Comparison of ENCODE assay signal across 8 mouse cellular contexts in genomic region chr1:173349946-173350345, GRCm38 (mm10). TPM values are rescaled to one million over a fixed set of nuclear protein-coding genes. Genes with fewer than 3 reads are reported as not detected.
A peak's percentile ranks its signal among the peaks of the same experiment; 100 is the strongest.
DNase-seq lines count a peak whose midpoint lies in the region; TF ChIP-seq lines count a peak whose summit lies in the region.

No protein-coding gene starts in this region.

- no peaks in the 10 kb centered on the region for H3K27me3 ChIP-seq in kidney, adult 2 months (replicated peaks; ENCODE audit: control insufficient read depth, insufficient read depth, low read length)

- DNase-seq in layer of hippocampus, postnatal 10 days (ENCODE audit: low spot score in 2 of 2): peak; percentile 64 to 70
- DNase-seq in layer of hippocampus, postnatal 25 days (ENCODE audit: extremely low spot score in 1 of 2, low spot score in 1 of 2): no peak
- DNase-seq in c-Kit-positive CD71-positive TER-119-negative erythroid progenitor cells, embryonic 14.5 days (ENCODE audit: low read depth): peak; percentile 67
- DNase-seq in heart, adult 8-10 months (ENCODE audit: low spot score): peak; percentile 39
- peak; percentile 7 for DNase-seq in kidney, adult 2 months
- DNase-seq in lung, postnatal 14 days: peak; percentile 40
- DNase-seq in retina, postnatal 1 day: peak; percentile 87
- DNase-seq in left cerebral cortex, adult 2 months (ENCODE audit: extremely low spot score in 1 of 2, low spot score in 2 of 2): no peak

- no peak for TF ChIP-seq POLR2A in kidney, adult 2 months (IDR thresholded peaks at IDR 0.05; ENCODE audit: low read depth, low read length)

- H3K4me1 ChIP-seq in kidney, adult 2 months (ENCODE audit: control insufficient read depth, insufficient read depth, low read length): no peaks in the 10 kb centered on the region

- H3K4me3 ChIP-seq in kidney, adult 2 months (ENCODE audit: insufficient read depth, low read depth, low read length): no peak overlapping the region
- H3K4me3 ChIP-seq in left cerebral cortex, adult 2 months: no peak overlapping the region

- 2% methylated on average over 6 of the region's 6 CpGs for WGBS in kidney, adult 2 months

- H3K27ac ChIP-seq in kidney, adult 2 months (ENCODE audit: insufficient read depth, low read depth, low read length): no peak overlapping the region
- H3K27ac ChIP-seq in left cerebral cortex, adult 2 months: no peak overlapping the region

- TF ChIP-seq CTCF in kidney, adult 2 months (conservative IDR thresholded peaks at IDR 0.05; ENCODE audit: insufficient read depth, insufficient read length, low read depth, low read length): no peak
- no peak for TF ChIP-seq CTCF in left cerebral cortex, adult 2 months (IDR thresholded peaks at IDR 0.05)

- intact Hi-C loops in left cerebral cortex, adult 2 months (cut with DNase I): no loop called here

- no peaks in the 10 kb centered on the region for H3K36me3 ChIP-seq in kidney, adult 2 months (ENCODE audit: control insufficient read depth, insufficient read depth, low read length)

RNA-seq across cellular contexts. Expression of gene Aim2, which starts 0.7 kb away (rescaled TPM):
- 1 to 10 TPM; 3.5 to 5.4 TPM for total RNA-seq in layer of hippocampus, postnatal 10 days (2021)
- 1 to 10 TPM; 3.2 to 4.6 TPM for total RNA-seq in layer of hippocampus, postnatal 25 days (2021)
- total RNA-seq in heart, adult 8-10 months (2022): 1 to 10 TPM in 3 of 4 experiments, under 1 TPM in 1; 0.65 to 3.1 (median 1.4) TPM
- polyA plus RNA-seq in kidney, adult 2 months (2012; rRNA removed): 0.68 and 1.8 TPM in 2 replicates
- total RNA-seq in left cerebral cortex, adult 2 months (2021): 1 to 10 TPM; 2.5 to 4.1 TPM

RNA-seq across cellular contexts. Expression of gene Ackr1, which starts 16.4 kb away (rescaled TPM):
- total RNA-seq in layer of hippocampus, postnatal 10 days (2021): 10 to 100 TPM; 77.4 to 81.1 TPM
- 10 to 100 TPM; 64.9 to 73.8 TPM for total RNA-seq in layer of hippocampus, postnatal 25 days (2021)
- under 1 TPM; 0.23 to 0.56 (median 0.37) TPM for total RNA-seq in heart, adult 8-10 months (2022)
- polyA plus RNA-seq in kidney, adult 2 months (2012; rRNA removed): 0.87 and 2.0 TPM in 2 replicates
- total RNA-seq in left cerebral cortex, adult 2 months (2021): 10 to 100 TPM; 81.0 to 90.2 TPM

RNA-seq across cellular contexts. Expression of gene Cadm3, which starts 17.5 kb away (rescaled TPM):
- 100 to 1,000 TPM; 324 to 348 TPM for total RNA-seq in layer of hippocampus, postnatal 10 days (2021)
- total RNA-seq in layer of hippocampus, postnatal 25 days (2021): 100 to 1,000 TPM; 362 to 370 TPM
- 1 to 10 TPM; 1.8 to 2.8 (median 2.6) TPM for total RNA-seq in heart, adult 8-10 months (2022)
- polyA plus RNA-seq in kidney, adult 2 months (2012; rRNA removed): 1.8 and 2.4 TPM in 2 replicates
- total RNA-seq in left cerebral cortex, adult 2 months (2021): 100 to 1,000 TPM; 437 to 438 TPM

Comparison
In these comparisons a context has a peak if more than half of its experiments do, and no peak if none do; other contexts are left out.
1. DNase-seq: peak in layer of hippocampus, postnatal 10 days (2 of 2), c-Kit-positive CD71-positive TER-119-negative erythroid progenitor cells, embryonic 14.5 days (single experiment), heart, adult 8-10 months (single experiment), kidney, adult 2 months (single experiment), lung, postnatal 14 days (single experiment) and retina, postnatal 1 day (single experiment); none in layer of hippocampus, postnatal 25 days (0 of 2) and left cerebral cortex, adult 2 months (0 of 2).
2. RNA of gene Ackr1, which starts 16.4 kb away (total RNA-seq): 81.0 to 90.2 TPM in left cerebral cortex, adult 2 months, 77.4 to 81.1 TPM in layer of hippocampus, postnatal 10 days and 64.9 to 73.8 TPM in layer of hippocampus, postnatal 25 days; 0.23 to 0.56 TPM in heart, adult 8-10 months; every median in the first group is over 10 times any median in the second.
3. RNA of gene Cadm3, which starts 17.5 kb away (total RNA-seq): 437 to 438 TPM in left cerebral cortex, adult 2 months, 362 to 370 TPM in layer of hippocampus, postnatal 25 days and 324 to 348 TPM in layer of hippocampus, postnatal 10 days; 1.8 to 2.8 TPM in heart, adult 8-10 months; every median in the first group is over 10 times any median in the second.